Mouse (Mus musculus) stomach, embryonic 15.5 days (tissue): ENCODE measurements at regions not wholly inside any gene's neighbourhood (a gene's known extent, or its start where the extent isn't known, plus 50 kb on each side); places are given as distances from the start of the nearest gene placed in this dataset.
A peak's percentile ranks its signal among the peaks of the same experiment; 100 is the strongest.

ENCODE experiments used
- ATAC-seq: fragments of 200-750 bp; cut with Nextera tagmentation; 2 replicates; pipeline ENCODE4 v1.8.0; 2017; ENCODE audit warnings: low read depth, moderate number of reproducible peaks, moderate TSS enrichment; ENCODE audit not compliant: insufficient read depth, low FRiP score
- H3K27ac ChIP-seq: fragments of 300-500 bp; sonication (generic); 2 replicates; pipeline ENCODE4 v1.5.1; 2015; ENCODE audit warnings: mild to moderate bottlenecking, inconsistent platforms
- H3K27me3 ChIP-seq: fragments of 300-500 bp; sonication (generic); replicated peaks from 2 replicates; pipeline ENCODE4 v1.6.1; 2015; ENCODE audit warnings: inconsistent platforms
- H3K36me3 ChIP-seq: fragments of 300-500 bp; sonication (generic); 2 replicates; pipeline ENCODE4 v1.6.1; 2015; ENCODE audit warnings: inconsistent platforms
- H3K4me1 ChIP-seq: fragments of 300-500 bp; sonication (generic); 2 replicates; pipeline ENCODE4 v1.6.1; 2015; ENCODE audit warnings: inconsistent platforms
- H3K4me2 ChIP-seq: fragments of 300-500 bp; sonication (generic); 2 replicates; pipeline ENCODE4 v1.6.1; 2015; ENCODE audit warnings: mild to moderate bottlenecking, inconsistent platforms
- H3K4me3 ChIP-seq: fragments of 300-500 bp; sonication (generic); replicated peaks from 2 replicates; pipeline ENCODE4 v1.5.1; 2015; ENCODE audit warnings: inconsistent platforms
- H3K9ac ChIP-seq: fragments of 300-500 bp; sonication (generic); 2 replicates; pipeline ENCODE4 v1.6.1; 2015; ENCODE audit warnings: inconsistent platforms
- H3K9me3 ChIP-seq: fragments of 300-500 bp; sonication (generic); 2 replicates; pipeline ENCODE4 v1.6.1; 2016; ENCODE audit warnings: inconsistent platforms
- WGBS: fragments of 180-500 bp; shearing (Covaris S2); methylation state at CpG from one replicate; pipeline ENCODE4 v1.1.7; 2015; 5-methylcytosine and 5-hydroxymethylcytosine counted together

DNA sequence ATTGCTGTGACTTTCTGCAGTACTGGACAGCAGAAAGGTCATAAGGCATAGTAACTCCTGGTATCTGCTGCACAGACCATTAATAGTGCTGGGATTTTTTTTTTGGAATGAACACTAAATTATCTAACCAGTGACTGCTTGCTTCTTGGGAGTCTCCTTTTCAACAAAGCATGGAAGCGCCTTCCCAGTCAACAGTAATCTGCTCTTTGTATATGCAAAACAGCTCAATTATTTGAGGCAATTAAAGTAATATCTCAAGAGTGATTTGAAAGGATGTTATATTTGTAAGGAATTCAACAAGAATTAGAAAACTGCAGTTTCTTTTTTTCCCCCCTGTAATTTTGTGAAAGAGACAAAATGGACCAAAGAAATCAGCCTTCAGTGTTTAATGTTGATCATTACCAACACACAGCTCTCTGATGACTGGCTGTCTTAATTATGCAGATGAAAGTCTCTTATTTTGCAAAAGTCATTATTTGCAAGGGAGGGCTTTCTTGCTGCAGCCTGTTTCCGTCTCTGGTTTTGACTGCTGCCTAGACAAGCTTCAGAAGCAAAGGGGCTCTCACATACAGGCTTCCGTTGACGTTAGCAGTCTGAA, 260.3 kb upstream of the Arpp21 start:
- Histone ChIP-seq H3K4me1 (no peaks in the 10 kb centered on the region), H3K27me3 (no peaks in the 10 kb centered on the region), H3K4me2 (no peak overlapping the region), H3K4me3 (no peak overlapping the region), H3K27ac (no peak overlapping the region), H3K9ac (no peak overlapping the region), H3K9me3 (no peaks in the 10 kb centered on the region), H3K36me3 (no peaks in the 10 kb centered on the region)
- ATAC-seq = no peak
- WGBS = 69% methylated on average over 4 of the region's 4 CpGs

DNA sequence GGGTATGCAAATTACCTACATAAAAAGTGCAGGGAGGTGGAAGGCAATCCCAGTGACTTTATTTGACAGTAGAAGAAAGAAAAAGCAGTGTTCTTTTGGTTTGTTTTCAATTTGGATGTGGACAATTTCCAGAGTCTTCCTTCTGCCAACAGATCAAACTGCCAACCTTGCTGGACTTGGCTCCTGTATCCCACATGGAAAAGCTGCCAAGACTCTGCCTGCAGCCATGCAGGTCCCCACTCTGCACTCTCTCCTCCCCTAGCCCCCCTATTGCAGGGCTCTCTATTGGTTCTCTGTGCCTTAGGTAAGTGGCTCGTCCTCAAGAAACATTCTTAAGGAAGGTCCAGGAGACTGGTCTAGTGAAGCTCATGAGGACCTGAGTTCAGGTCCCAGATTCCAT, 255.2 kb upstream of the Arpp21 start:
- Histone ChIP-seq H3K27me3 (no peaks in the 10 kb centered on the region), H3K4me3 (no peak overlapping the region), H3K9me3 (no peaks in the 10 kb centered on the region), H3K27ac (no peak overlapping the region), H3K36me3 (no peaks in the 10 kb centered on the region), H3K4me1 (no peaks in the 10 kb centered on the region), H3K4me2 (no peak overlapping the region), H3K9ac (no peak overlapping the region)
- 80% methylated on average over 1 of the region's 1 CpGs for WGBS
- ATAC-seq = no peak

DNA sequence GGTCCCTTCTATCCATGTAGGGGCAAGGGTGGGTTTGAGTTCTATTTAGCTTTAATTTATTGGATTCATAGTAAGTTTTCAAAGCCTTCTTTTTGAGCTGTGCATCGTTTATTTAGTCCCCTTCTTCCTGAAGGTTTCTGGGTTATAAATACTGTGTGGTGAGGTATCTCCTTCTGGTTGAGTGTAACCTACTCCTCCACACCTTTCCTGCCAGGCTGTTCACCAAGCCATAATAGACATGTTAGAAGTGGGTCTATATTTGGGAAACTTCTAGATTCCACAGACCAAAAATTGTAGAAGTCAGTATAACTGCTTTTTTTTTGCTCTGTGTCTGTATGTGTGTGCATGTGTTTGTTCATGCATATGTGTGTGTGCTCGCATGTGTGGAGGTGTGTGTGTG, 240.9 kb upstream of the Arpp21 start:
- 75% methylated on average over 2 of the region's 2 CpGs for WGBS
- H3K27me3 ChIP-seq = no peaks in the 10 kb centered on the region
- H3K27ac ChIP-seq = no peak overlapping the region
- no peak for ATAC-seq
- no peak overlapping the region for H3K9ac ChIP-seq
- no peaks in the 10 kb centered on the region for H3K4me1 ChIP-seq
- H3K9me3 ChIP-seq = no peaks in the 10 kb centered on the region
- H3K36me3 ChIP-seq = no peaks in the 10 kb centered on the region
- H3K4me2 ChIP-seq = no peak overlapping the region
- no peak overlapping the region for H3K4me3 ChIP-seq

DNA sequence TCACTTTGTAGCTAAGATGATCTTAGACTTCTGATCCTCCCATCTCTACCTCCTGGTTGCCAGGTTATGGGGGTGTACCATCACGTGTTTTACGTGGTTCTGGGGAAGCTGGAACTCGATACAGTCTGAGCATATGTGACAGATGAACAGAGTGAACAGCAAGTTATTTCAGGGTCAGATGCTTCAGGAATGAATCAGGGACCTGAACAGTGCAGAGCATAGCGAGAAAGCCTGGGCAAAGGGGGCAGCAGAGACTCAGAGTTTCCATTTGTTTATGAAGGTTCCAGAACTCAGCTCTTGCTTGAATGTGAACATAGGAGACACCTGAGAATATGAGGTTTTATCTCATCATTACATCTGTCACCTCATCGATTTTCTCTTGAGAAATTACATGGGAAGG, 221.9 kb upstream of the Arpp21 start:
- Histone ChIP-seq H3K9me3 (no peaks in the 10 kb centered on the region), H3K27me3 (no peaks in the 10 kb centered on the region), H3K36me3 (no peaks in the 10 kb centered on the region), H3K4me3 (no peak overlapping the region), H3K4me1 (no peaks in the 10 kb centered on the region), H3K9ac (no peak overlapping the region), H3K4me2 (no peak overlapping the region), H3K27ac (no peak overlapping the region)
- ATAC-seq = no peak
- WGBS = 75% methylated on average over 5 of the region's 5 CpGs

DNA sequence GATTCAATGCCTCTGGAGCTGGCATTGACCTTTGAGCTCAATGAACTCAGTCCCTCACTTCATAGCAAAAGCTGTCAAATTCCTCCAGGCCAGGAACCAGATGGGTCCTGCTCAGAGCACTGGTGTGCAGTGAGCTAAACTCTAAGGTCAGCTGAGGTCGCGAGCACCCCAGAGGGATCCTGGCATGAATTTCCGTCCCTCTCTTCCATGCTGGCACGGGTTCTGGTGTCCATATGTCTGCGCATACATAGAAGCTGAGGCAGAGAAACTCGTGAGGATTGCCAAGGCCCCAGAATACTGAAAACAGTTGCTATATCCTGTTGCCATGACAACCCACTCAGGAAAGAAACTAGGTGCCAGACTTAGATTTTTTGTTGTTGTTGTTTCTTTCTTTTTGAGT, 219.0 kb upstream of the Arpp21 start:
- WGBS = 68% methylated on average over 6 of the region's 6 CpGs

DNA sequence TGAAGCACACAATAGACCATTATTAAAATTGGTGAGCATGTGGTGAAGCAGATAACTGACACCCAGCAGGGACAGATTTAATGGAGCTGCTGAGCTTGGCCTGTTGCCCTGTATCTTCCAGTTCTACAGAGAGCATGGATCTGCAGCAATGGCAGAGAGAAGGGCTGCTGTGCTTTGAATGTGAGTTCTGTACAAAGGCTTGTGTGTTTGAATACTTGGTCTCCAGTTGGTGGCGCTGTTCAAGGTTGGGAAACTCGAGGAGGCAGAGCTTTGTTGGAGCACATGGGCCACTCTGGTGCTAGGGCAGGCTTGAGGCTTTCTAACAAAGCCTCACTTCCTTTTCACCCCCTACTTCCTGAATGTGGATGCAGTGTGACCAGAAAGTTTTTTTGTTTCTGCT, 211.8 kb upstream of the Arpp21 start:
- Histone ChIP-seq H3K4me3 (no peak overlapping the region), H3K36me3 (no peaks in the 10 kb centered on the region)
- 12% methylated on average over 2 of the region's 2 CpGs for WGBS

More for the DNA sequence above, 219.0 kb upstream of the Arpp21 start:
- Histone ChIP-seq H3K27me3 (no peaks in the 10 kb centered on the region), H3K9me3 (no peaks in the 10 kb centered on the region), H3K4me1 (no peaks in the 10 kb centered on the region), H3K36me3 (no peaks in the 10 kb centered on the region), H3K4me3 (no peak overlapping the region), H3K9ac (no peak overlapping the region), H3K4me2 (no peak overlapping the region), H3K27ac (no peak overlapping the region)
- no peak for ATAC-seq

DNA sequence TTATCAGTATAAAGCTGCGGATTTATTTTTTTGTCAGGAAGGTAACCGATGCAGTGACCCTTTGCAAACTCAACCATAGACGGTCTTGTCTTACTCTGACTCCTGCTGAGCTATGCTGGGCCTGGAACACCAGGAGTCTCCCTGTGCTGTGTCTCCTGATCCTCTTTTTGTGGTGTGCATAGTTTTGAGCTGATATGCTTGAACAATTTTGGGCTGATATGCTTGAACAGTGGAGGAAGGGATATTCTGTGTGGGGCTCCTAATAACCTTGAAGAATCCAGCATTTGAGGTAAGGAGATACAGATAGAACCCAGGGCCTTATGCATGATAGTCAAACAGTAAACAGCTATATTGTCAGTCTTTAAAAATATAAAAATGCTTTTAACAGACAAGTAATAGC, 211.2 kb upstream of the Arpp21 start:
- Histone ChIP-seq H3K36me3 (no peaks in the 10 kb centered on the region), H3K9me3 (no peaks in the 10 kb centered on the region), H3K4me3 (no peak overlapping the region), H3K4me2 (no peak overlapping the region), H3K27ac (no peak overlapping the region), H3K9ac (no peak overlapping the region), H3K4me1 (no peaks in the 10 kb centered on the region), H3K27me3 (no peaks in the 10 kb centered on the region)
- ATAC-seq = no peak
- WGBS = 80% methylated on average over 3 of the region's 3 CpGs

More for the DNA sequence above, 211.8 kb upstream of the Arpp21 start:
- H3K27me3 ChIP-seq = no peaks in the 10 kb centered on the region
- ATAC-seq = no peak
- no peak overlapping the region for H3K27ac ChIP-seq
- no peaks in the 10 kb centered on the region for H3K9me3 ChIP-seq
- no peak overlapping the region for H3K9ac ChIP-seq
- no peaks in the 10 kb centered on the region for H3K4me1 ChIP-seq
- no peak overlapping the region for H3K4me2 ChIP-seq

DNA sequence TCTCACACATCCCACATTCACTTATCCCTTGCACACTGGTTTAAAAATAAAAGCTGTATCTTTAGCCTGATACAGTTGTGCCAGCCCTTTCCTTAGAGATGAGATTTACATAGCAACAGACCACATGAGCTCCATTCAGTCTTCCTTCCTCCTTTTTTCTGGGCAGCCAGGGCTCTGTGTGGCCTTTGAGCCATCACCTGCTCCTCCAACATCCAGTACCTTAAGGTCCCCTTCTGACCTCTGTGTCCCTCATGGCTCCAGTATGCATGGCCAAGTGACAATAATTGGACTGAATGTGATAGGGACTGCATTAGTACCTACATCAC, 210.3 kb upstream of the Arpp21 start:
- no peak overlapping the region for H3K27ac ChIP-seq
- no peak overlapping the region for H3K4me2 ChIP-seq
- no peaks in the 10 kb centered on the region for H3K36me3 ChIP-seq
- no peak for ATAC-seq
- no peak overlapping the region for H3K9ac ChIP-seq
- H3K9me3 ChIP-seq = no peaks in the 10 kb centered on the region
- H3K4me1 ChIP-seq = no peaks in the 10 kb centered on the region
- H3K4me3 ChIP-seq = no peak overlapping the region
- no peaks in the 10 kb centered on the region for H3K27me3 ChIP-seq

DNA sequence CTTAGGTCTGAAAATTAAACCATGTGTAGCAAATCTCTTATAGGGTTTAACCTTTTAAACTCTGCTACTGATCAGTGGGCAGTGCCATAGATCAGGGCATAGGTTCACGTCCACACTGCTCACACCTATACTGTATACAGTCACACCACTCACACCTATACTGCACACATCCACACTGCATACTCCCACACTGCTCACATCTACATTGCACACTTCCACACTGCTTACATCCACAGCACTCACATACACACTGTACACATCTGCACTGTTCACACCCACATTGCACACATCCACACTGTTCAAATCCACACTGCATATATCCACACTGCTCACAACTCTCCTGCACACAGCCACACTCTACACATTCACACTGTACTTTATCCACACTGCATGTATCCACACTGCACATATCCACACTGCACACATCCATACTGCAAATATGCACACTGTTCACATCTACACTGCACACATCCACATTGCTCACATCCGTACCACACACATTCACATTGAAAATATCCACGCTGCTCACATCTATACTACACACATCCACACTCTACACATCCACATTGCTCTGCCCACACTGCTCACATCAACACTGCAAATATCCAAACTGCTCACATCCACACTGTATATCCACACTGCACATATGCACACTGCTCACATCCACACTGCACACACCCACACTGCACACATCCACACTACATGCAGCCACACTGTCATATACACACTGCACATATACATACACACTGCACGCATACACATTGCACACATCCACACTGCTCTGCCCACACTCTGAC, 209.7 kb upstream of the Arpp21 start:
- no peaks in the 10 kb centered on the region for H3K36me3 ChIP-seq
- ATAC-seq = peak; percentile 39; the same call in 1 of the 2 replicates
- WGBS = 87% methylated on average over 4 of the region's 4 CpGs
- no peak overlapping the region for H3K9ac ChIP-seq
- H3K27me3 ChIP-seq = no peaks in the 10 kb centered on the region
- H3K27ac ChIP-seq = no peak overlapping the region
- H3K4me2 ChIP-seq = no peak overlapping the region
- H3K4me1 ChIP-seq = no peaks in the 10 kb centered on the region
- H3K4me3 ChIP-seq = no peak overlapping the region
- no peaks in the 10 kb centered on the region for H3K9me3 ChIP-seq

DNA sequence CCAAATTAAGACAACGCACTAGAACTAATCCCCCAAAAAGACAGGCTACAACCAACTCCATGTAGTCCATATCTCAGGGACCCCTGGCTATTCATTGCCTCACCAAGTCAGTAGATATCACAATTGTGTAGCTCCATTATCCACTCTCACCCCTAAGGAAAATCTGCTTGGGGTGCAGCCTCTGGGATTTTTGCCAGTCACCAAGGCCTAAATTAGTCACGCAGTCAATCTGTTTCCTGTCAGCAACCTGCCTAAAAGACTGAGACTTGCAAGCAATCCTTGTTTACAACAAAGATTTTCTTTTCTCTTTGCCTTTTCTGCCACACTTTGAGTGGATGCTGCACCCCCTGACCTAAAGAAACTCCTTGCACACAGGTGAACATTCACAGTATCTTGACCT, 208.5 kb upstream of the Arpp21 start:
- Histone ChIP-seq H3K36me3 (no peaks in the 10 kb centered on the region), H3K4me2 (no peak overlapping the region), H3K27me3 (no peaks in the 10 kb centered on the region), H3K4me1 (no peaks in the 10 kb centered on the region), H3K9ac (no peak overlapping the region), H3K4me3 (no peak overlapping the region), H3K27ac (no peak overlapping the region), H3K9me3 (no peaks in the 10 kb centered on the region)
- WGBS = 90% methylated on average over 2 of the region's 2 CpGs
- ATAC-seq = no peak

DNA sequence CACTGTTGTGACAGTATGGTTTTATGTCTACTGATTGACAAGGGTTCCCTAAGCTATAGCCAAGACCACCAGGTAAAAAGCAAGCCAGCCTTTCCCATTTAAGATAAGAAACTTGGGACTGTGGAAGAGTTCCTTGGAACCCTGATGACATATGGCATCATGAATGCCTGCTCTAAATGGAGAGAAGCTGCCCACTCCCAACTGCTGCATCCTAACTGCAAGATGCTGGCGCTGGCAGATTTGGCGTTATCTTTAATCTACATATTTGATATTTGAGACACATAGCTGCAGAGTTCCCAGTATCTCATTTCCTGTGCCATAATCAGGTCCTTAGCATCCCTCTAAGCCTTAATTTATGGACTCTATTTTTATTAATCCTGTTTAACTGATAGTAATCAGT, 200.4 kb upstream of the Arpp21 start:
- H3K4me2 ChIP-seq = no peak overlapping the region
- H3K27me3 ChIP-seq = no peaks in the 10 kb centered on the region
- H3K27ac ChIP-seq = no peak overlapping the region
- WGBS = 88% methylated on average over 2 of the region's 2 CpGs
- H3K4me3 ChIP-seq = no peak overlapping the region
- no peaks in the 10 kb centered on the region for H3K36me3 ChIP-seq
- H3K9me3 ChIP-seq = no peaks in the 10 kb centered on the region
- no peaks in the 10 kb centered on the region for H3K4me1 ChIP-seq
- no peak for ATAC-seq
- H3K9ac ChIP-seq = no peak overlapping the region

DNA sequence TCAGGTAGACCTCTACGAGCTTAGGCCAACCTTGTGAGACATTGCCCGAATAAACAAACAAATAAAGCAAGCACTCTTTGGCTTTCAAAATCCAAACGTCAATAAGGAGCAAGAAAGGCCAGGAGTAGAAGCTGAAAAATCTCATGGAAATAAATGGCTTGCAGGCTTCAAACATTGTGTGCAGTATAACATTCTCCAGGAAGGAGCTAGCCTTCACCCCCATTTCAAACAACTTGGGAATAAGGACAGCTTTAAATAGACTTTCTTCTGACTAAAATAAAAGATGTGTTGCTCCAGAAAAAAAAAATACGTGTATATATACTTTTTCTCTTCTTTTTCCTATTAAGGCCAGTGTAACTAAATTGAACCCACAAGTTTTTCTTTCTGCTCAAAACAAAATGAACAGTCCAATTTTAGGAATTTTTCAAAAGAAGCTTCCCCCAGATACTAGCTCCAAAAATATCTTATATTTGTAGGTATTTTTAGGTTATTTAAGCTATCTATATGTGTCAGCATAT, 196.2 kb upstream of the Arpp21 start:
- Histone ChIP-seq H3K4me2 (no peak overlapping the region), H3K9ac (no peak overlapping the region), H3K9me3 (no peaks in the 10 kb centered on the region), H3K4me1 (no peaks in the 10 kb centered on the region), H3K36me3 (no peaks in the 10 kb centered on the region), H3K27me3 (no peaks in the 10 kb centered on the region), H3K4me3 (no peak overlapping the region), H3K27ac (no peak overlapping the region)
- ATAC-seq = no peak
- 77% methylated on average over 4 of the region's 4 CpGs for WGBS
